Mouse (Mus musculus) forebrain, embryonic 16.5 days (tissue): ENCODE results near the gene Gm48552. TPM values are rescaled to one million over a fixed set of nuclear protein-coding genes. Genes with fewer than 3 reads are reported as not detected.

Experiments
- ATAC-seq: fragments of 200-750 bp; cut with Nextera tagmentation; 2 replicates; pipeline ENCODE4 v1.8.0; 2017; ENCODE audit warnings: mild to moderate bottlenecking, moderate library complexity
- H3K27ac ChIP-seq: fragments of 300-500 bp; sonication (generic); 2 replicates; pipeline ENCODE4 v1.5.1; 2014; ENCODE audit warnings: low read length, control low read depth
- H3K27me3 ChIP-seq: fragments of 300-500 bp; sonication (generic); replicated peaks from 2 replicates; pipeline ENCODE4 v1.6.1; 2014; ENCODE audit warnings: low read length; ENCODE audit not compliant: control insufficient read depth, insufficient read depth
- H3K36me3 ChIP-seq: fragments of 300-500 bp; sonication (generic); 2 replicates; pipeline ENCODE4 v1.6.1; 2014; ENCODE audit not compliant: control insufficient read depth, insufficient read depth
- H3K4me1 ChIP-seq: fragments of 300-500 bp; sonication (generic); replicated peaks from 2 replicates; pipeline ENCODE4 v1.6.1; 2014; ENCODE audit warnings: low read length; ENCODE audit not compliant: control insufficient read depth, insufficient read depth
- H3K4me2 ChIP-seq: fragments of 300-500 bp; sonication (generic); 2 replicates; pipeline ENCODE4 v1.6.1; 2014; ENCODE audit warnings: mild to moderate bottlenecking, low read length, control low read depth
- H3K4me3 ChIP-seq: fragments of 300-500 bp; sonication (generic); replicated peaks from 2 replicates; pipeline ENCODE4 v1.5.1; 2014; ENCODE audit warnings: mild to moderate bottlenecking, low read length, control low read depth
- H3K9ac ChIP-seq: fragments of 300-500 bp; sonication (generic); replicated peaks from 2 replicates; pipeline ENCODE4 v1.6.1; 2014; ENCODE audit warnings: low read depth, low read length, control low read depth
- H3K9me3 ChIP-seq: fragments of 300-500 bp; sonication (generic); 2 replicates; pipeline ENCODE4 v1.6.1; 2016; ENCODE audit warnings: low read length; ENCODE audit not compliant: control insufficient read depth
- WGBS: fragments of 180-500 bp; shearing (Covaris S2); extraction: QIAGEN DNeasy Blood & Tissue Kit; methylation state at CpG from one replicate; pipeline ENCODE4 v1.1.7; 2014; 5-methylcytosine and 5-hydroxymethylcytosine counted together
- polyA plus RNA-seq: library from polyadenylated mRNA; unstranded; fragments of >200 nt; fragmentation: Nextera tagmentation; extraction: Ambion mirVana; gene quantifications from 2 replicates; pipeline ENCODE4 v1.2.1, GENCODE M21; 2015

The Gm48552 gene
- polyA plus RNA-seq, 1 experiment from 2014 or later: 2.2 TPM

DNA sequence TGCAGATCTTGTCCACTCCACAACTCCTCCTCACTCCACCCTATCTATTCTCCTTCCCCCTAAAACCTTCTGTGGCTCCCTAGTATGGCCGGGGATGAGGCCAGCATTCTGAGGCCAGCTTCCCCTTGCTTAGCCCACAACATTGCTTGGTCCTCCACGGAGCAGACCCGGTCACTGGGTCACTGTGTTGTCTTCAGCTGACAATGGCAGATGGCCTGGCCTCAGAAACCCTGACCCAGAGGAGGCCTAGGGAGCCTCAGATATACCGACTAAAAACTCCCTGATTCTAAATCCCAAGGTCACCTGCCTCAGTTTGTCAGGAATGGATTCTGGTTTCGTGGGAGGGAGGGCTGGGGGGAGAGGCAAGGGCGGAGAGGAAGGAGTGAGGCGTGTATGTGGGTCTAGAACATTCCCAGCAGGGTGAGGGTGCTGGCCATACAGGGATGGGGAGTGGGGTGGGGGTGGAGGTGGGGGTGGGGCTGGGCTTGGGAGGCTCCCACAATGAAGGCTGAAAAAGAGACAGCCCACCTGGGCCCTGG is 13.5 kb downstream of the Gm48552 start:
- Histone ChIP-seq H3K9ac (peak overlapping the region; percentile 33; the same call in 1 of the 2 replicates), H3K9me3 (no peaks in the 10 kb centered on the region), H3K36me3 (peaks cover 7% of the 10 kb centered on the region; the same call in 1 of the 2 replicates), H3K4me2 (no peak overlapping the region), H3K27me3 (no peaks in the 10 kb centered on the region), H3K27ac (peak overlapping the region; percentile 82), H3K4me1 (peaks cover 46% of the 10 kb centered on the region), H3K4me3 (no peak overlapping the region)
- WGBS: 18% methylated on average over 7 of the region's 7 CpGs
- peak; percentile 3; the same call in 1 of the 2 replicates for ATAC-seq

DNA sequence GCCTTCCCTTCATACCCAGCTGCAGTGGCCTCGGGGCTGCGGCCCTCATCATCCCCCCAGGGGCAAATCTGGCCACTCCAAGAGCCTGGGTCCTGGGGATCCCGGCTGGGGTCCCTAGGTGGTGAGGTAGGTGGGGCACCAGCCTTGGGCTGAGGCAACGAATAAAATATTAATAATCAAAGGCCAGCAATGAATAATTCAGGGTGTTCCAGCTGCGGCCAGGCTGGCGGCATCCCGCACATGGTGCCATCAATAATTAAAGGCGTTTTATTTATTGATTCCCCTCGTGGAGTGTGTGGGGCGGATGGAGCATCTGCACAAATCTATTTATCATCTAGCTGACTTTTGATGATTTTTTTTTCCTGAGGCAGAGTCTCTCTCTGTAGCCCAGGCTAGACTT is 14.7 kb downstream of the Gm48552 start:
- no peak overlapping the region; the same call in 1 of the 2 replicates for H3K27ac ChIP-seq
- H3K27me3 ChIP-seq: no peaks in the 10 kb centered on the region
- no peak overlapping the region for H3K4me2 ChIP-seq
- H3K9ac ChIP-seq: no peak overlapping the region
- no peaks in the 10 kb centered on the region for H3K9me3 ChIP-seq
- no peak overlapping the region for H3K4me3 ChIP-seq
- no peak for ATAC-seq
- 62% methylated on average over 10 of the region's 10 CpGs for WGBS
- H3K4me1 ChIP-seq: peaks cover 58% of the 10 kb centered on the region
- peaks cover 7% of the 10 kb centered on the region; the same call in 1 of the 2 replicates for H3K36me3 ChIP-seq

DNA sequence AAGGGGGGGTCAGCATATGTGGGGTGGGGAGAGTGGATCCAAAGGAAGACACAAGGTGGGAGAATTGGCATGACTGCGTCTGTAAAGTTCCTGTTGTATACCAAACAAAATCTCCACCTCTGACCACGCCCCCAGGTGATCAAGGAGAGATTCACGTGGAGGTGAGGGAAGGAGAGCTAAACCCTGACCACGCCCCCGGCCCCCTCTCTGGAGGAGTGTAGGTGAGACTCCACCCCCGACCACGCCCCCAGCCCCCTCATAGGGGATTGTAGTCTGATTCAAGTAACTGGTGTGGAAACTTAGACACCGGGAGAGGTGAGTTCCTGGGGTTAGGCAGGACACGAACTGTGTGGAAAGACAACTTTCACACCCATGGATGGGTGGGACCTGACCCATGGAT is 15.3 kb downstream of the Gm48552 start:
- WGBS: 15% methylated on average over 9 of the region's 9 CpGs
- Histone ChIP-seq H3K27me3 (no peaks in the 10 kb centered on the region), H3K36me3 (peaks cover 7% of the 10 kb centered on the region; the same call in 1 of the 2 replicates), H3K4me3 (no peak overlapping the region), H3K27ac (no peak overlapping the region), H3K4me2 (no peak overlapping the region), H3K9ac (no peak overlapping the region), H3K9me3 (no peaks in the 10 kb centered on the region), H3K4me1 (peaks cover 58% of the 10 kb centered on the region)
- ATAC-seq: no peak

DNA sequence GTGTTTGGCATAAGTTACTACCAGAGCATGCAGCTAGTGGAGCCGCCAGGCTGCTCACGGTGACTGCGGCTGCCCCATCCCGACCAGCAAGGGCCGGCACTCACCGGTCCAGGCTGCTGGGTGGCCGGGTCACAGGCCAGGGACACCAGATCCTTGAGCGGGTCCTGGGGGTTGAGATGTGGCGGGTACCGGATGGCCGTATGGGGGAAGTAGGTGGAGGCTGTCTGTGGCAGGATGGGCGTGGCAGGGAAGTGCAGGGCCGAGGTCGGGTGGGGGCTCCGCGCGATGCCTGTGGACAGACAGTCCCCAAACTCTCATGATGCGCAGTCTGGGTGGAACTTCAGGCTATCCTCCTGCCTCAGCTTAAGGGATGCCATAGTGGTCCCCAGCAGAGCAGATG is 15.9 kb downstream of the Gm48552 start:
- H3K9me3 ChIP-seq: no peaks in the 10 kb centered on the region
- H3K36me3 ChIP-seq: peaks cover 7% of the 10 kb centered on the region; the same call in 1 of the 2 replicates
- no peak overlapping the region for H3K4me2 ChIP-seq
- H3K27me3 ChIP-seq: no peaks in the 10 kb centered on the region
- H3K9ac ChIP-seq: no peak overlapping the region
- WGBS: 69% methylated on average over 18 of the region's 18 CpGs
- no peak overlapping the region for H3K27ac ChIP-seq
- peaks cover 54% of the 10 kb centered on the region for H3K4me1 ChIP-seq
- no peak overlapping the region for H3K4me3 ChIP-seq
- ATAC-seq: no peak

DNA sequence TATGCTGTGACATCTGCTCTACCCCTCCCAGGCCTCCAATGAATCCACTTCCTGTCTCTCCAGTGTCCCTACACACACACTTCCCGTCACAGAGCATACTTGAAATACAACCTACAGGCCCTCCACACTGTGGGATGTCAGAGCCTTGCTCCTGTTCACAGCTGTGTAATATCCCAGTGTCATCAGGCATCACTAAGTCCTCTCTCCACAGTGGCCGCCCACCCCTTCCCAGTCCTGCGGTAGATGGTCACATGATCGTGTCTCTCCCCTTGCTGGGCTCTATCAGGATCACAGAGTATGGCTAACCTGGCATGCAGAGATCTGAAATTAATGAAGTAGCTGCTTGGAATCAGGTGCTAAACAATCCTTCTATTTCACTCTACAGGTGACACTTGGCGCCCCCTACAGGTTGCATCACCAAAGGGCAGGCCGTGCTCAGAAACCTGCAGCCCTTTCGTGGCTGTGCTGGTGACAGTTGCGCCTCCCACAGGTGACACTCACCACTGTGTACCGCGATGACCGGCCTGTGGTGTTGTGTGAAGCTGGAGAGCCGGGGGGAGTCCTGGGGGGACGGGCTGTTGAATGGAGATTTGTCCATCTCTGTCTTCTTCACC is 16.9 kb downstream of the Gm48552 start:
- no peak overlapping the region for H3K4me3 ChIP-seq
- peaks cover 7% of the 10 kb centered on the region; the same call in 1 of the 2 replicates for H3K36me3 ChIP-seq
- WGBS: 43% methylated on average over 13 of the region's 13 CpGs
- no peaks in the 10 kb centered on the region for H3K27me3 ChIP-seq
- no peak overlapping the region for H3K4me2 ChIP-seq
- H3K27ac ChIP-seq: no peak overlapping the region
- no peak for ATAC-seq
- H3K9ac ChIP-seq: no peak overlapping the region
- peaks cover 44% of the 10 kb centered on the region for H3K4me1 ChIP-seq
- H3K9me3 ChIP-seq: no peaks in the 10 kb centered on the region

DNA sequence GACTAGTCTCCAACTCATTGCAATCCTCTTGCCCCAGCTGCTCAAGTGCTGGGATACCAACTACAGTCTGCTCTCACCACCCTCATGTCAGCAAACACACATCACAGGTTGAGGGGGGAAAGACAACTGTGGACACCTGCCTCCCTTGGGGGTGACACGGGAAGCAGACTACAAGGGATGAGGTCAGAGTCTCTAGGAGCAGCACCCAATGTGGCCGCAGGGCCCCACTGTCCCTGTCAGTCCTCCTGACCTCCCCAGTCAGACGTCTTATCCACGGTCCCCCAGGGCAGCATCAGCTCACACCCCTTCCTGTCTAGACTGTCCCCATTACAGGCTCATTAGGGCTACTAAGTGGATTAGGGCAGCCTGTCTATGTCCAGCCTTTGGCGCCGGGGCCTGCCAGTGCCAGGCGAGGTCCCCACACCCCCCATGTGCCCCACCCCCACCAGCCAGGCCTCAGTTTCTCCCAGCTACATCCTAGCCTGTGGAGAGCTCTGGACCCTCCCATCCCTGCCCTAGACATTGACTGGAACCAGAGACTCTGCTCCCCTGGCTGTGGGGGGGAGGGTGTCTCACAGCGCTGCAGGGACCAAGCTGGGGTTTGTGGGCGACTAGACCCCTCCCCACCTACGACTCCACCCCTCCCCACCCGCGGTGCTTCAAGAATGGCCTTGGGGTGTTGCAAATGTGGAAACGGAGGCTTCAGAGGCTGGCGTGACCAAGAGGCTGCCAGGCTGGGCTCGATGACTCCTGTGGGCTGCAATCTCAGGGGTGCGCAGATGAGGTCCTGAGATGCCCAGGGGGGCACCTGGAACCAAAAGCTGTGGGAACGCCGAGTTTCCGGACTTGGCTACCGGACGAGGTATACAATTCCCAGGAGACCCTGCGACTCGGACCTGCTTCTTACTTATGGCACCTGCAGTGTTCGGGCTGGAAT is 18.0 kb downstream of the Gm48552 start:
- H3K9ac ChIP-seq: no peak overlapping the region
- H3K4me1 ChIP-seq: peaks cover 41% of the 10 kb centered on the region
- ATAC-seq: no peak
- H3K27me3 ChIP-seq: no peaks in the 10 kb centered on the region
- no peaks in the 10 kb centered on the region for H3K9me3 ChIP-seq
- 36% methylated on average over 24 of the region's 24 CpGs for WGBS
- peak overlapping the region; percentile 7; the same call in 1 of the 2 replicates for H3K4me2 ChIP-seq
- peaks cover 7% of the 10 kb centered on the region; the same call in 1 of the 2 replicates for H3K36me3 ChIP-seq
- H3K27ac ChIP-seq: no peak overlapping the region
- H3K4me3 ChIP-seq: no peak overlapping the region

DNA sequence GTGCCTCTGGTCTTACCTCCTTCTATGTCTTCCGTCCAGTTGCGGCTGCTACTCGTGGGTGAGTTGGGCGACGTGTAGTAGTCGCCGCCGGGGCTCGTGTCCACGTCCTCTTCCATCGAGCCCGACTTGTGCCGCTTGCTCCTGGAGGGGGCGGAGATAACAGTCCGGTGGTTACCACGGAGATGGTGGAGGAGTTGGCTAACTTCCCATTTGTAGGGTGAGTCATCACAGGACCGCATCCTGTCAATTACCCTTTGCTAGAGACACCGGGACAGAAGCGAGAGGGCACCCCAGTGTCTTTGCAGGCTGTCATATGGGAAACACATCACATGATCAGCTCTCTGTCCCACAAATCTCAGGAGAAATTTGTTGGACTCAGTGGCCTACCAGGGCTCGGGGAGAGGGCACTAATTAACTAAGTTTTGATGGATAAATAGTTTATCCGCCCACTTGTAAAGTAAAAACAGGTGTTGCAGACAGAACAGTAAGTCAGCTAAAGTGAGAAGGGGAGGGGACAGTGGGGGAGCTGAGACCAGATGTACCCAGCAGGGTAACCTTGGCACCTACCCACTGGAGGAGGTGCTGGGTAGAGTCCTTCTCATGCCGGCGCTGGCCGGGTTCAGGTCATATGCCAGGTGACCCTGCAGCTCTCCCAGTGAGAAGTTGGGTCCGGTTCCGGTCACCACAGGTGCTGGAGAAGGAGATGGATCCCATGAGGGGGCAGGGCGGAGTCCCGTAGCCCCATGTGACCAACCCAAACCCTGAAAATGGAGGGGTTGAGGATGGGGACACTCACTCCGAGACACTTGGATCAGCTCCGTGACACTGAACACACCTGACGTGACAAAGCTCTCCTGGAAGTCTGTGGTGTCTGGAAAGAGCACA is 19.0 kb downstream of the Gm48552 start:
- 29% methylated on average over 31 of the region's 31 CpGs for WGBS
- Histone ChIP-seq H3K27ac (no peak overlapping the region), H3K36me3 (peaks cover 7% of the 10 kb centered on the region; the same call in 1 of the 2 replicates), H3K4me2 (no peak overlapping the region), H3K27me3 (no peaks in the 10 kb centered on the region), H3K9ac (no peak overlapping the region), H3K4me1 (peaks cover 40% of the 10 kb centered on the region), H3K9me3 (no peaks in the 10 kb centered on the region), H3K4me3 (no peak overlapping the region)
- no peak for ATAC-seq

DNA sequence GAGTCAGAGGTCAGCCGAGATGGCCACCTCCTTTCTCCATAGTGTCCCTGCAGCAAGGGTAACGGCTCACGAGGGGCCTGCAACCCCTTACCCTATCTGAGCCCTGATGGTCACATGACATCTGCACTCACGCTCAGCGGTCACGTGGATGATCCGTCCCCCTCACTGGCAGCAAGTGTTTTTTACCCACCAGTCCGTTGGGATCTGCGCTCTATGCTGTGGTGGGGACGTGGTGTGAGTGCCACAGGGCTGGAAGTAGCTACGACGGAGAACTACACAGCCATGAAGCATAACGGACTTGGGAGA is 19.6 kb downstream of the Gm48552 start:
- Histone ChIP-seq H3K9ac (no peak overlapping the region), H3K4me1 (peaks cover 35% of the 10 kb centered on the region)
- 53% methylated on average over 13 of the region's 13 CpGs for WGBS

More for the DNA sequence above, 19.6 kb downstream of the Gm48552 start:
- Histone ChIP-seq H3K4me2 (no peak overlapping the region), H3K36me3 (peaks cover 7% of the 10 kb centered on the region; the same call in 1 of the 2 replicates), H3K9me3 (no peaks in the 10 kb centered on the region), H3K27ac (no peak overlapping the region), H3K4me3 (no peak overlapping the region), H3K27me3 (no peaks in the 10 kb centered on the region)
- no peak for ATAC-seq
